Mouse (Mus musculus) heart, postnatal 14 days (tissue): ENCODE data around the gene Ubtd2. TPM values are rescaled to one million over a fixed set of nuclear protein-coding genes. Genes with fewer than 3 reads are reported as not detected.
A peak's percentile ranks its signal among the peaks of the same experiment; 100 is the strongest.

Experiments
- DNase-seq, 2 experiments: peaks; one replicate each; pipeline ENCODE4 v3.0.0; 2021 to 2022
- intact Hi-C: fragments of 180-260 bp; cut with DNase I; formaldehyde crosslinking; loops from one replicate; pipeline ENCODE4 v1.15.1; 2025
- long read RNA-seq, 2 experiments: library from polyadenylated mRNA; stranded (forward); transcript quantifications; one replicate each; pipeline ENCODE4 v2.0.0; 2021
- total RNA-seq, 2 experiments: library from RNA; stranded (reverse); gene quantifications; 2 replicates each; pipeline ENCODE4 v1.2.3; 2021

The Ubtd2 gene
- 10 to 100 TPM; 10.9 to 11.8 TPM for total RNA-seq
- long read RNA-seq, experiment 1, transcript Ubtd2-201 (3 exons, 1,012 nt) = major isoform, 14 of 16 reads
- long read RNA-seq, experiment 1, partial matches to known transcripts = 0 of 16 reads
- long read RNA-seq, experiment 1, other reads (novel, unspliced or antisense) = 2 of 16 reads
- long read RNA-seq, experiment 2, transcript Ubtd2-201 (3 exons, 1,012 nt) = major isoform, 6 of 8 reads
- long read RNA-seq, experiment 2, partial matches to known transcripts = 0 of 8 reads
- long read RNA-seq, experiment 2, other reads (novel, unspliced or antisense) = 2 of 8 reads

GRCm38 (mm10) chr11:32454800-32455506, at the start of gene Ubtd2:
Gene Ubtd2, plus strand, starts transcription at chr11:32455370.
- peak; percentile 99 for DNase-seq
- intact Hi-C loops = loop anchor here (5.0 kb wide), 3 partner anchors 37 to 257 kb away; no protein-coding TSS in a partner anchor

- DNase-seq = no peak
- intact Hi-C loops = no loop called here
Measured at GRCm38 (mm10) chr11:32407863-32408262, 47.3 kb upstream of the Ubtd2 start.

GRCm38 (mm10) chr11:32409052-32409451, 46.1 kb upstream of the Ubtd2 start:
- intact Hi-C loops = no loop called here
- no peak for DNase-seq

GRCm38 (mm10) chr11:32409823-32410562, 45.2 kb upstream of the Ubtd2 start:
- intact Hi-C loops = no loop called here

GRCm38 (mm10) chr11:32420001-32420400, 35.2 kb upstream of the Ubtd2 start:
- intact Hi-C loops = no loop called here
- no peak for DNase-seq

More at GRCm38 (mm10) chr11:32409823-32410562, 45.2 kb upstream of the Ubtd2 start:
- DNase-seq = no peak

- DNase-seq = no peak
- intact Hi-C loops = no loop called here
Measured at GRCm38 (mm10) chr11:32423311-32423710, 31.9 kb upstream of the Ubtd2 start.

- intact Hi-C loops = no loop called here
- DNase-seq = no peak
Measured at GRCm38 (mm10) chr11:32424600-32424999, 30.6 kb upstream of the Ubtd2 start.

GRCm38 (mm10) chr11:32425043-32425658, 30.0 kb upstream of the Ubtd2 start:
- intact Hi-C loops = no loop called here
- DNase-seq = no peak

- intact Hi-C loops = no loop called here
- no peak for DNase-seq
Measured at GRCm38 (mm10) chr11:32427537-32427936, 27.6 kb upstream of the Ubtd2 start.

GRCm38 (mm10) chr11:32435410-32436060, 19.6 kb upstream of the Ubtd2 start:
- peak; percentile 61 to 75 for DNase-seq
- intact Hi-C loops = loop anchor here (5.0 kb wide), 1 partner anchor 88 kb away; the partner anchor contains the start of gene Sh3pxd2b

- no peak for DNase-seq
- intact Hi-C loops = no loop called here
Measured at GRCm38 (mm10) chr11:32442576-32442975, 12.6 kb upstream of the Ubtd2 start.

GRCm38 (mm10) chr11:32444266-32444665, 10.9 kb upstream of the Ubtd2 start:
- no peak for DNase-seq
- intact Hi-C loops = no loop called here

GRCm38 (mm10) chr11:32445135-32445534, 10.0 kb upstream of the Ubtd2 start:
- intact Hi-C loops = no loop called here
- DNase-seq = no peak

GRCm38 (mm10) chr11:32445637-32446226, 9.4 kb upstream of the Ubtd2 start:
- intact Hi-C loops = no loop called here
- no peak for DNase-seq

GRCm38 (mm10) chr11:32450216-32450615, 5.0 kb upstream of the Ubtd2 start:
- DNase-seq = peak; percentile 40 to 60
- intact Hi-C loops = loop anchor here (1.0 to 5.0 kb wide), 3 partner anchors 108 to 262 kb away; no protein-coding TSS in a partner anchor

- intact Hi-C loops = loop anchor here (5.0 kb wide), 2 partner anchors 109 to 261 kb away; no protein-coding TSS in a partner anchor
- no peak for DNase-seq
Measured at GRCm38 (mm10) chr11:32451306-32451705, 3.9 kb upstream of the Ubtd2 start.

GRCm38 (mm10) chr11:32452745-32453144, 2.4 kb upstream of the Ubtd2 start:
- intact Hi-C loops = loop anchor here (1.0 to 5.0 kb wide), 3 partner anchors 78 to 260 kb away; no protein-coding TSS in a partner anchor
- DNase-seq = no peak

GRCm38 (mm10) chr11:32453353-32453915, 1.7 kb upstream of the Ubtd2 start:
- DNase-seq = no peak
- intact Hi-C loops = loop anchor here (5.0 kb wide), 2 partner anchors 111 to 259 kb away; no protein-coding TSS in a partner anchor

GRCm38 (mm10) chr11:32454231-32454799, 855 bp upstream of the Ubtd2 start:
- DNase-seq = no peak
- intact Hi-C loops = loop anchor here (5.0 kb wide), 2 partner anchors 112 to 258 kb away; no protein-coding TSS in a partner anchor
